Mouse (Mus musculus): ENCODE results near the gene Pla2g4b.

DNA sequence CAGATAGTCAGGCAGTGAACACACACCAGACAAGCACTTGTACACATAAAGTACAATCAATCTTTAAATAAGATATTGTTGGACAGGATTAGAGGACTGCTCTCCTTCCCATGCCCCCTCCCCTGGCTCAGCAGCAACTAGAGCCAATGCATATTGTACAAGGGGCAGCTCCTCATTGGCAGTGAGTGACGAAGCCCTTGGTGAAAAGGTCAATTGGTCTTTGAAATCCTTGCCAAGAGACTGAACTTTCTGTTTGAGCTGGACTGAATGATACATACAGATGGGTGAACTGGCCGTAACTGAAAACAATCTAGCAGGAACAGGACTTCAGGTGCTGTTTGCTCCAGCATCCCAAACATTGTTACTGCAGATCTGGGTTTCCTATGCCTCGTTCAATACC lies 54.2 kb downstream of the Pla2g4b start:
- no peak for TF ChIP-seq EP300 (IDR thresholded peaks at IDR 0.05; ENCODE audit: low read depth)
- no peak for TF ChIP-seq CTCF (IDR thresholded peaks at IDR 0.05; ENCODE audit: low read depth)

All from liver, embryonic 14.5 days (tissue).